Mouse (Mus musculus): Measurements from ENCODE around the gene Ube2g1.

DNA sequence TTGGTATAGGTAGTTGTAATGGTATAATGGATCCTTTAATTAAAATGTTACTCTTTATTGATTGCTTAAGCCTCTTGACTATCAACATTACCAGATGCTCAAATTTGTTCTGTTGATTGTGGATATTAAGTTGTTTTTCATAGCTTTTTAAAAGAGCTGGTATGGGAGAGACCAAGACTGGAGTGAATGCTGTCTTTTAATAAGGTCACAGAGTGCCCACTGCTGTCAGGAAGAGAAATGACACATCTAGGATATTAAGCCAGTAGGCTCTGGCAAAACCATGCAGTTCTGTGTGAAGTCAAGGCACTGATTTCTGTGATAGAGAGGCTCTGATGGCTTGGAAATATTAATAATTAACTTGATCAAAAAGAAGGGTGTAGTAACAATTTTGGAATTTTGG, 116.8 kb downstream of the Ube2g1 start:
- no peak for TF ChIP-seq CTCF (IDR thresholded peaks at IDR 0.05; ENCODE audit: low read depth, low read length)
- TF ChIP-seq POLR2A (IDR thresholded peaks at IDR 0.05; ENCODE audit: borderline replicate concordance, low read depth, low read length) = no peak

All from bone marrow macrophage, adult 2 months (primary cell).